Mouse (Mus musculus) spleen, embryonic (tissue): ENCODE measurements around the gene Aldh3a2.
"Not testable (repeated sequence)": the region's sequence is repeated elsewhere in the genome, so short reads cannot be mapped to it uniquely, and the experiment has no call there.

ENCODE experiments used
- CTCF ChIA-PET: fragments of 350-600 bp; sonication (Branson Sonifier 250); formaldehyde crosslinking; loops from one replicate; lab custom pipeline; 2022; lab: Charles Lee

The Aldh3a2 gene

GRCm38 (mm10) chr11:61215936-61216335 lies 51.3 kb downstream of the Aldh3a2 start:
- CTCF ChIA-PET = interaction anchor here (0.6 kb wide), 1 partner anchor 123 kb away, joined by 3 read pairs; no protein-coding TSS in a partner anchor

- CTCF ChIA-PET = interaction anchor here (0.5 kb wide), 1 partner anchor 225 kb away, joined by 3 read pairs; no protein-coding TSS in a partner anchor
Measured at GRCm38 (mm10) chr11:61212102-61212501, 55.2 kb downstream of the Aldh3a2 start.

- CTCF ChIA-PET = no interaction called here
Measured at GRCm38 (mm10) chr11:61208316-61208715, 58.9 kb downstream of the Aldh3a2 start.

GRCm38 (mm10) chr11:61207487-61208246 lies 59.6 kb downstream of the Aldh3a2 start, which contains the start of gene Aldh3a1:
Aldh3a1 (plus strand) TSS chr11:61207537.
- CTCF ChIA-PET = no interaction called here

GRCm38 (mm10) chr11:61206136-61206535 lies 61.1 kb downstream of the Aldh3a2 start:
- CTCF ChIA-PET = no interaction called here

GRCm38 (mm10) chr11:61205167-61205950 lies 61.9 kb downstream of the Aldh3a2 start:
- CTCF ChIA-PET = no interaction called here

GRCm38 (mm10) chr11:61202810-61203209 lies 64.5 kb downstream of the Aldh3a2 start:
- CTCF ChIA-PET = no interaction called here

- CTCF ChIA-PET = no interaction called here
Measured at GRCm38 (mm10) chr11:61202186-61202585, 65.1 kb downstream of the Aldh3a2 start.

GRCm38 (mm10) chr11:61199620-61200362 lies 67.5 kb downstream of the Aldh3a2 start:
- CTCF ChIA-PET = no interaction called here

GRCm38 (mm10) chr11:61197935-61198334 lies 69.3 kb downstream of the Aldh3a2 start:
- CTCF ChIA-PET = no interaction called here

GRCm38 (mm10) chr11:61196616-61197353 lies 70.5 kb downstream of the Aldh3a2 start:
- CTCF ChIA-PET = no interaction called here

GRCm38 (mm10) chr11:61193392-61193791 lies 73.9 kb downstream of the Aldh3a2 start:
- CTCF ChIA-PET = interaction anchor here (0.7 kb wide), 1 partner anchor 52 kb away, joined by 18 read pairs; no protein-coding TSS in a partner anchor

GRCm38 (mm10) chr11:61192779-61193178 lies 74.5 kb downstream of the Aldh3a2 start:
- CTCF ChIA-PET = interaction anchor here (0.7 kb wide), 2 partner anchors 52 to 131 kb away, joined by 3 to 18 read pairs; no protein-coding TSS in a partner anchor

- CTCF ChIA-PET = not testable (repeated sequence)
Measured at GRCm38 (mm10) chr11:61192123-61192522, 75.1 kb downstream of the Aldh3a2 start.

- CTCF ChIA-PET = no interaction called here
Measured at GRCm38 (mm10) chr11:61190776-61191175, 76.5 kb downstream of the Aldh3a2 start.

GRCm38 (mm10) chr11:61183820-61184219 lies 83.4 kb downstream of the Aldh3a2 start:
- CTCF ChIA-PET = no interaction called here

GRCm38 (mm10) chr11:61181624-61182023 lies 85.6 kb downstream of the Aldh3a2 start:
- CTCF ChIA-PET = no interaction called here

- CTCF ChIA-PET = no interaction called here
Measured at GRCm38 (mm10) chr11:61180361-61180760, 86.9 kb downstream of the Aldh3a2 start.

GRCm38 (mm10) chr11:61176321-61176720 lies 90.9 kb downstream of the Aldh3a2 start:
- CTCF ChIA-PET = no interaction called here

GRCm38 (mm10) chr11:61175778-61176177 lies 91.5 kb downstream of the Aldh3a2 start:
- CTCF ChIA-PET = no interaction called here
